Mouse (Mus musculus) MEL (cell line): ENCODE results near the gene Olfr545. TPM values are rescaled to one million over a fixed set of nuclear protein-coding genes. Genes with fewer than 3 reads are reported as not detected.
A peak's percentile ranks its signal among the peaks of the same experiment; 100 is the strongest.

Experiments
- DNase-seq: peaks from one replicate; pipeline ENCODE4 v3.0.0; 2011; ENCODE audit warnings: low read depth, low spot score
- H3K27ac ChIP-seq: 2 replicates; pipeline ENCODE4 v1.5.1; 2012; ENCODE audit warnings: low read depth, mild to moderate bottlenecking, control low read depth, low read length, moderate library complexity; ENCODE audit not compliant: control insufficient read depth
- H3K27me3 ChIP-seq, 2 experiments: fragments of 150-350 bp in 1 of 2; sonication (generic) in 1 of 2; 2 replicates each; pipeline ENCODE4 v1.6.1; 2012; ENCODE audit warnings: low read length in 2 of 2, mild to moderate bottlenecking in 2 of 2, improper control_type of control experiment in 1 of 2, moderate library complexity in 1 of 2; ENCODE audit not compliant: insufficient read depth in 2 of 2, control insufficient read depth in 1 of 2
- H3K36me3 ChIP-seq, 2 experiments: 2 replicates each; pipeline ENCODE4 v1.6.1; 2012 to 2014; ENCODE audit warnings: low read length in 2 of 2, improper control_type of control experiment in 1 of 2, inconsistent platforms in 1 of 2, mild to moderate bottlenecking in 1 of 2; ENCODE audit not compliant: insufficient read depth in 2 of 2, control insufficient read depth in 1 of 2
- H3K4me1 ChIP-seq, 2 experiments: fragments of 150-350 bp in 1 of 2; sonication (generic) in 1 of 2; 2 replicates each; pipeline ENCODE4 v1.6.1; 2012; ENCODE audit warnings: low read length in 2 of 2, improper control_type of control experiment in 1 of 2, mild to moderate bottlenecking in 1 of 2; ENCODE audit not compliant: insufficient read depth in 2 of 2, control insufficient read depth in 1 of 2
- H3K4me3 ChIP-seq, 2 experiments: fragments of 150-350 bp in 1 of 2; sonication (generic) in 1 of 2; 2 replicates each; pipeline ENCODE4 v1.5.1; 2012; ENCODE audit warnings: low read depth in 2 of 2, low read length in 2 of 2, mild to moderate bottlenecking in 2 of 2, moderate library complexity in 2 of 2, control low read depth in 1 of 2, improper control_type of control experiment in 1 of 2; ENCODE audit not compliant: control insufficient read depth in 1 of 2, insufficient read depth in 1 of 2
- H3K79me2 ChIP-seq: 2 replicates; pipeline ENCODE4 v1.6.1; 2012; ENCODE audit warnings: mild to moderate bottlenecking, low read length, moderate library complexity; ENCODE audit not compliant: control insufficient read depth, poor library complexity, insufficient read depth
- H3K9ac ChIP-seq: 2 replicates; pipeline ENCODE4 v1.6.1; 2012; ENCODE audit warnings: low read depth, mild to moderate bottlenecking, control low read depth, low read length, moderate library complexity; ENCODE audit not compliant: control insufficient read depth, poor library complexity, severe bottlenecking
- H3K9me3 ChIP-seq: fragments of 150-350 bp; sonication (generic); replicated peaks from 2 replicates; pipeline ENCODE4 v1.6.1; 2012; ENCODE audit warnings: mild to moderate bottlenecking, low read length, improper control_type of control experiment, moderate library complexity; ENCODE audit not compliant: insufficient read depth
- BHLHE40 ChIP-seq: IDR thresholded peaks from 2 replicates; pipeline ENCODE4 v1.6.1; 2012; ENCODE audit warnings: low read depth, mild to moderate bottlenecking, inconsistent platforms, low read length, improper control_type of control experiment, borderline replicate concordance
- CHD1 ChIP-seq: IDR thresholded peaks from 2 replicates; pipeline ENCODE4 v1.6.1; 2012; ENCODE audit warnings: low read depth, mild to moderate bottlenecking, inconsistent platforms, low read length, improper control_type of control experiment
- CHD2 ChIP-seq: IDR thresholded peaks from 2 replicates; pipeline ENCODE4 v1.6.1; 2011; ENCODE audit warnings: low read length, improper control_type of control experiment
- CTCF ChIP-seq, 3 experiments: IDR thresholded peaks in 2 of 3; conservative IDR thresholded peaks in 1 of 3; 2 replicates each; pipeline ENCODE4 v1.5.1; 2011 to 2012; ENCODE audit warnings: low read length in 3 of 3, low read depth in 2 of 3, mild to moderate bottlenecking in 2 of 3, improper control_type of control experiment in 1 of 3, inconsistent platforms in 1 of 3, mixed read lengths in 1 of 3, moderate library complexity in 1 of 3; ENCODE audit not compliant: control insufficient read depth in 1 of 3, insufficient read depth in 1 of 3, poor library complexity in 1 of 3, severe bottlenecking in 1 of 3
- ELF1 ChIP-seq: IDR thresholded peaks from 2 replicates; pipeline ENCODE4 v1.6.1; 2014; ENCODE audit warnings: low read depth, mild to moderate bottlenecking, inconsistent platforms, low read length, improper control_type of control experiment, moderate library complexity
- EP300 ChIP-seq, 2 experiments: IDR thresholded peaks; 2 replicates each; pipeline ENCODE4 v1.6.1; 2011; ENCODE audit warnings: improper control_type of control experiment in 2 of 2, low read length in 2 of 2, low read depth in 1 of 2, mild to moderate bottlenecking in 1 of 2
- ETS1 ChIP-seq: IDR thresholded peaks from 2 replicates; pipeline ENCODE4 v1.6.1; 2012; ENCODE audit warnings: low read depth, mild to moderate bottlenecking, inconsistent platforms, low read length, improper control_type of control experiment, moderate library complexity
- GABPA ChIP-seq: IDR thresholded peaks from 2 replicates; pipeline ENCODE4 v1.6.1; 2012; ENCODE audit warnings: low read depth, mild to moderate bottlenecking, inconsistent platforms, low read length, improper control_type of control experiment, moderate library complexity
- GATA1 ChIP-seq: IDR thresholded peaks from 2 replicates; pipeline ENCODE4 v1.6.1; 2011; ENCODE audit warnings: low read depth, low read length, improper control_type of control experiment
- HCFC1 ChIP-seq: IDR thresholded peaks from 2 replicates; pipeline ENCODE4 v1.6.1; 2012; ENCODE audit warnings: low read depth, mild to moderate bottlenecking, inconsistent platforms, low read length, improper control_type of control experiment, moderate library complexity
- JUND ChIP-seq: IDR thresholded peaks from 2 replicates; pipeline ENCODE4 v1.6.1; 2011; ENCODE audit warnings: low read depth, mild to moderate bottlenecking, improper control_type of control experiment, low read length
- KAT2A ChIP-seq: conservative IDR thresholded peaks from 2 replicates; pipeline ENCODE4 v1.6.1; 2012; ENCODE audit warnings: low read depth, low read length, improper control_type of control experiment, inconsistent platforms
- MAFK ChIP-seq: IDR thresholded peaks from 2 replicates; pipeline ENCODE4 v1.6.1; 2011; ENCODE audit warnings: low read depth, mild to moderate bottlenecking, low read length, improper control_type of control experiment, borderline replicate concordance
- MAZ ChIP-seq: IDR thresholded peaks from 2 replicates; pipeline ENCODE4 v1.6.1; 2012; ENCODE audit warnings: low read depth, mild to moderate bottlenecking, inconsistent platforms, low read length, improper control_type of control experiment
- MEF2A ChIP-seq: IDR thresholded peaks from 2 replicates; pipeline ENCODE4 v1.6.1; 2014; ENCODE audit warnings: low read depth, mild to moderate bottlenecking, inconsistent platforms, low read length, improper control_type of control experiment; ENCODE audit not compliant: poor library complexity, insufficient replicate concordance, severe bottlenecking; ENCODE audit errors: extremely low read depth
- MYB ChIP-seq: IDR thresholded peaks from 2 replicates; pipeline ENCODE4 v1.6.1; 2011; ENCODE audit warnings: mild to moderate bottlenecking, low read depth, low read length, improper control_type of control experiment
- MYC ChIP-seq: IDR thresholded peaks from 2 replicates; pipeline ENCODE4 v1.6.1; 2011; ENCODE audit warnings: low read depth, mild to moderate bottlenecking, low read length, improper control_type of control experiment, moderate library complexity
- POLR2A ChIP-seq, 2 experiments: IDR thresholded peaks; 2 replicates each; pipeline ENCODE4 v1.6.1; 2011 to 2012; ENCODE audit warnings: low read length in 2 of 2, mild to moderate bottlenecking in 2 of 2, control low read depth in 1 of 2, improper control_type of control experiment in 1 of 2, low read depth in 1 of 2, moderate library complexity in 1 of 2; ENCODE audit not compliant: control insufficient read depth in 1 of 2, insufficient read depth in 1 of 2, poor library complexity in 1 of 2
- POLR2AphosphoS5 ChIP-seq: IDR thresholded peaks from 2 replicates; pipeline ENCODE4 v1.6.1; 2012; ENCODE audit warnings: low read depth, borderline replicate concordance, mild to moderate bottlenecking, inconsistent platforms, low read length, moderate library complexity, mixed read lengths
- RAD21 ChIP-seq: IDR thresholded peaks from 2 replicates; pipeline ENCODE4 v1.6.1; 2011; ENCODE audit warnings: mild to moderate bottlenecking, low read depth, low read length, improper control_type of control experiment
- RCOR1 ChIP-seq: IDR thresholded peaks from 2 replicates; pipeline ENCODE4 v1.6.1; 2012; ENCODE audit warnings: low read depth, mild to moderate bottlenecking, inconsistent platforms, low read length, improper control_type of control experiment
- SMC3 ChIP-seq: IDR thresholded peaks from 2 replicates; pipeline ENCODE4 v1.6.1; 2011; ENCODE audit warnings: low read depth, low read length, improper control_type of control experiment
- TAL1 ChIP-seq: IDR thresholded peaks from 2 replicates; pipeline ENCODE4 v1.6.1; 2012; ENCODE audit warnings: mild to moderate bottlenecking, inconsistent platforms, low read length, moderate library complexity, mixed read lengths
- TBP ChIP-seq: IDR thresholded peaks from 2 replicates; pipeline ENCODE4 v1.8.0; 2011; ENCODE audit warnings: low read depth, low read length, improper control_type of control experiment
- TCF12 ChIP-seq: IDR thresholded peaks from 2 replicates; pipeline ENCODE4 v1.6.1; 2014; ENCODE audit warnings: low read depth, mild to moderate bottlenecking, inconsistent platforms, low read length, improper control_type of control experiment, moderate library complexity
- UBTF ChIP-seq: IDR thresholded peaks from 2 replicates; pipeline ENCODE4 v1.6.1; 2012; ENCODE audit warnings: low read depth, mild to moderate bottlenecking, inconsistent platforms, low read length, improper control_type of control experiment, moderate library complexity, borderline replicate concordance; ENCODE audit not compliant: insufficient read depth
- USF1 ChIP-seq: IDR thresholded peaks from 2 replicates; pipeline ENCODE4 v1.6.1; 2014; ENCODE audit warnings: low read depth, mild to moderate bottlenecking, inconsistent platforms, low read length, improper control_type of control experiment, moderate library complexity
- USF2 ChIP-seq, 2 experiments: IDR thresholded peaks; 2 replicates each; pipeline ENCODE4 v1.6.1; 2011 to 2012; ENCODE audit warnings: improper control_type of control experiment in 2 of 2, low read length in 2 of 2, borderline replicate concordance in 1 of 2, inconsistent platforms in 1 of 2, low read depth in 1 of 2, mild to moderate bottlenecking in 1 of 2; ENCODE audit not compliant: insufficient read depth in 1 of 2
- ZC3H11A ChIP-seq: IDR thresholded peaks from 2 replicates; pipeline ENCODE4 v1.6.1; 2012; ENCODE audit warnings: low read depth, mild to moderate bottlenecking, inconsistent platforms, low read length, improper control_type of control experiment
- ZKSCAN1 ChIP-seq: IDR thresholded peaks from 2 replicates; pipeline ENCODE4 v1.6.1; 2012; ENCODE audit warnings: low read depth, mild to moderate bottlenecking, inconsistent platforms, low read length, improper control_type of control experiment, moderate library complexity
- ZMIZ1 ChIP-seq: IDR thresholded peaks from 2 replicates; pipeline ENCODE4 v1.6.1; 2012; ENCODE audit warnings: low read depth, mild to moderate bottlenecking, inconsistent platforms, low read length, improper control_type of control experiment, moderate library complexity
- polyA plus RNA-seq, 2 experiments: library from polyadenylated mRNA; stranded (reverse) in 1 of 2; unstranded in 1 of 2; fragments of >175 nt in 1 of 2; fragments of >200 nt in 1 of 2; gene quantifications; 2 replicates each; pipeline versions ENCODE4 v1.2.1 to v1.2.4; 2012; ENCODE audit warnings: low replicate concordance in 2 of 2, low read depth in 1 of 2; ENCODE audit not compliant: insufficient read length in 2 of 2, insufficient read depth in 1 of 2, missing spikeins in 1 of 2
- total RNA-seq: library from RNA; depleted of rRNA; stranded (reverse); fragments of 300-350 nt; gene quantifications from 2 replicates; pipeline ENCODE4 v1.2.3, GENCODE M21; 2012

Gene Olfr545
- total and polyA plus RNA-seq, 3 experiments, result 0.12 to 0.25 TPM; not detected in 1

- H3K79me2 ChIP-seq, result no peaks in the 10 kb centered on the region
- no peaks in the 10 kb centered on the region for H3K36me3 ChIP-seq
- DNase-seq, result peak; percentile 81
- H3K4me3 ChIP-seq, result no peak overlapping the region
- H3K9me3 ChIP-seq, result no peaks in the 10 kb centered on the region
- H3K27ac ChIP-seq, result no peak overlapping the region
- no peak overlapping the region for H3K9ac ChIP-seq
- no peaks in the 10 kb centered on the region; a peak in 1 of 4 replicates for H3K4me1 ChIP-seq
- H3K27me3 ChIP-seq, result no peaks in the 10 kb centered on the region
- TF ChIP-seq TCF12 (no peak), ZC3H11A (peak; percentile 71), GABPA (no peak), MAFK (no peak), TAL1 (no peak), HCFC1 (no peak), POLR2AphosphoS5 (no peak), CHD2 (no peak), ETS1 (no peak), BHLHE40 (no peak), CHD1 (no peak), ZMIZ1 (no peak), MAZ (no peak), EP300 (IDR thresholded peaks at IDR 0.05; ENCODE audit: low read depth in 1 of 2, low read length in 2 of 2) (no peak), ZKSCAN1 (no peak), KAT2A (no peak), GATA1 (no peak), ELF1 (no peak), CTCF (IDR thresholded peaks at IDR 0.05 in 2 of 3, conservative IDR thresholded peaks at IDR 0.05 in 1 of 3; ENCODE audit: control insufficient read depth in 1 of 3, insufficient read depth in 1 of 3, low read depth in 2 of 3, low read length in 3 of 3, poor library complexity in 1 of 3, severe bottlenecking in 1 of 3) (peak; percentile 80 to 88 (median 88)), MYC (no peak), USF1 (no peak), TBP (no peak), MEF2A (no peak), USF2 (IDR thresholded peaks at IDR 0.05; ENCODE audit: borderline replicate concordance in 1 of 2, insufficient read depth in 1 of 2, low read depth in 1 of 2, low read length in 2 of 2) (no peak), POLR2A (IDR thresholded peaks at IDR 0.05; ENCODE audit: control insufficient read depth in 1 of 2, insufficient read depth in 1 of 2, low read depth in 1 of 2, low read length in 2 of 2, poor library complexity in 1 of 2) (no peak), RCOR1 (no peak), JUND (no peak), UBTF (no peak), SMC3 (peak; percentile 79), RAD21 (peak; percentile 91), MYB (no peak)
These were observed 7.5 kb upstream of the Olfr545 start for GRCm38 (mm10) chr7:102506848-102507247.
